Mouse (Mus musculus) midbrain, embryonic 12.5 days (tissue): ENCODE results near the gene Cpped1. TPM values are rescaled to one million over a fixed set of nuclear protein-coding genes. Genes with fewer than 3 reads are reported as not detected.

Experiments used
- ATAC-seq: fragments of 200-750 bp; cut with Nextera tagmentation; 2 replicates; pipeline ENCODE4 v1.8.0; 2017; ENCODE audit warnings: low read depth, moderate TSS enrichment, moderate library complexity; ENCODE audit not compliant: low FRiP score
- H3K27ac ChIP-seq: fragments of 300-500 bp; sonication (generic); replicated peaks from 2 replicates; pipeline ENCODE4 v1.5.1; 2016; ENCODE audit warnings: mild to moderate bottlenecking
- H3K27me3 ChIP-seq: fragments of 300-500 bp; sonication (generic); 2 replicates; pipeline ENCODE4 v1.6.1; 2016; ENCODE audit warnings: mild to moderate bottlenecking
- H3K36me3 ChIP-seq: fragments of 300-500 bp; sonication (generic); 2 replicates; pipeline ENCODE4 v1.6.1; 2016
- H3K4me1 ChIP-seq: fragments of 300-500 bp; sonication (generic); 2 replicates; pipeline ENCODE4 v1.6.1; 2016
- H3K4me2 ChIP-seq: fragments of 300-500 bp; sonication (generic); replicated peaks from 2 replicates; pipeline ENCODE4 v1.6.1; 2016; ENCODE audit warnings: mild to moderate bottlenecking, moderate library complexity
- H3K4me3 ChIP-seq: fragments of 300-500 bp; sonication (generic); 2 replicates; pipeline ENCODE4 v1.5.1; 2016; ENCODE audit warnings: mild to moderate bottlenecking
- H3K9ac ChIP-seq: fragments of 300-500 bp; sonication (generic); replicated peaks from 2 replicates; pipeline ENCODE4 v1.6.1; 2016; ENCODE audit warnings: mild to moderate bottlenecking, moderate library complexity
- H3K9me3 ChIP-seq: fragments of 300-500 bp; sonication (generic); 2 replicates; pipeline ENCODE4 v1.6.1; 2016; ENCODE audit warnings: mild to moderate bottlenecking
- WGBS: fragments of 180-500 bp; shearing (Covaris S2); methylation state at CpG from one replicate; pipeline ENCODE4 v1.1.7; 2016; 5-methylcytosine and 5-hydroxymethylcytosine counted together
- polyA plus RNA-seq: library from polyadenylated mRNA; unstranded; fragments of >200 nt; fragmentation: Nextera tagmentation; extraction: Ambion mirVana; gene quantifications from 2 replicates; pipeline ENCODE4 v1.2.1, GENCODE M21; 2016

Gene Cpped1
- polyA plus RNA-seq, 1 experiment from 2014 or later = 15.2 TPM

GRCm38 (mm10) chr16:11756598-11757245, 152.5 kb downstream of the Cpped1 start:
- WGBS = 80% methylated on average over 1 of the region's 1 CpGs
- no peaks in the 10 kb centered on the region for H3K27me3 ChIP-seq
- H3K4me1 ChIP-seq = no peaks in the 10 kb centered on the region
- no peak overlapping the region for H3K9ac ChIP-seq
- no peak for ATAC-seq
- no peaks in the 10 kb centered on the region for H3K9me3 ChIP-seq
- no peak overlapping the region for H3K4me2 ChIP-seq
- H3K27ac ChIP-seq = no peak overlapping the region
- peaks cover 9% of the 10 kb centered on the region; the same call in 1 of the 2 replicates for H3K36me3 ChIP-seq
- H3K4me3 ChIP-seq = no peak overlapping the region

- H3K27ac ChIP-seq = no peak overlapping the region
- 84% methylated on average over 9 of the region's 9 CpGs for WGBS
- ATAC-seq = no peak
Measured at GRCm38 (mm10) chr16:11755281-11756066, 153.8 kb downstream of the Cpped1 start.

GRCm38 (mm10) chr16:11754136-11754535, 155.1 kb downstream of the Cpped1 start:
- no peak overlapping the region for H3K27ac ChIP-seq
- no peak for ATAC-seq
- H3K27me3 ChIP-seq = no peaks in the 10 kb centered on the region
- no peaks in the 10 kb centered on the region for H3K9me3 ChIP-seq
- H3K4me1 ChIP-seq = no peaks in the 10 kb centered on the region
- no peak overlapping the region for H3K4me3 ChIP-seq
- no peak overlapping the region for H3K9ac ChIP-seq
- H3K36me3 ChIP-seq = peaks cover 9% of the 10 kb centered on the region; the same call in 1 of the 2 replicates
- no peak overlapping the region for H3K4me2 ChIP-seq
- 88% methylated on average over 2 of the region's 2 CpGs for WGBS

More at GRCm38 (mm10) chr16:11755281-11756066, 153.8 kb downstream of the Cpped1 start:
- H3K4me2 ChIP-seq = no peak overlapping the region
- peaks cover 9% of the 10 kb centered on the region; the same call in 1 of the 2 replicates for H3K36me3 ChIP-seq
- H3K4me1 ChIP-seq = no peaks in the 10 kb centered on the region
- H3K4me3 ChIP-seq = no peak overlapping the region
- no peaks in the 10 kb centered on the region for H3K9me3 ChIP-seq
- H3K9ac ChIP-seq = no peak overlapping the region
- no peaks in the 10 kb centered on the region for H3K27me3 ChIP-seq

Other genes starting within 250 kb of the Cpped1 start
- gene Shisa9, start 74.7 kb upstream of the Cpped1 start, polyA plus RNA-seq = 1.5 and 1.8 TPM in 2 replicates